Mouse (Mus musculus) layer of hippocampus, postnatal 14 days (tissue): ENCODE measurements at regions not wholly inside any gene's neighbourhood (a gene's known extent, or its start where the extent isn't known, plus 50 kb on each side); places are given as distances from the start of the nearest gene placed in this dataset.

Experiments
- DNase-seq, 2 experiments: peaks; one replicate each; pipeline ENCODE4 v3.0.0; 2021 to 2022; ENCODE audit warnings: low spot score in 2 of 2, mixed read lengths in 1 of 2

DNA sequence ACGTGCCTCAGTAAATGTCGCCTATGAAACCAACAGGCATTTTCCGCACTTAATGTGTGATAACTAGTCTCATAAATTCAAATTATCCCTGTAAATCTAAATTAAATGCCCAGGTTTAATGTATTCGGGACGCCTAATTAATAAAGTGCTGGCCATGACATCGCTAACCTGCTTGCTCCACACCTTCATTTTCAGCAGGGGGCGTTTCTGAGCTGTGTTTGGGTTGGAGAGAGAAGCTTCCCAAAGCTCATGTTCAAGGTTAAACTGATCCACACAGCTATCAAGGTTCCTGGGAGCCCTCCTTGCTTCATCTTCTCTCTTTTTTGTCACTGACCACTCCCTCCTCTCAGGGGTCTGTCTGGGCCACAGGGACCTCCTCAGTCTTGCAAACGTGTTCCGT lies 359.2 kb downstream of the Ptpru start:
- no peak for DNase-seq

DNA sequence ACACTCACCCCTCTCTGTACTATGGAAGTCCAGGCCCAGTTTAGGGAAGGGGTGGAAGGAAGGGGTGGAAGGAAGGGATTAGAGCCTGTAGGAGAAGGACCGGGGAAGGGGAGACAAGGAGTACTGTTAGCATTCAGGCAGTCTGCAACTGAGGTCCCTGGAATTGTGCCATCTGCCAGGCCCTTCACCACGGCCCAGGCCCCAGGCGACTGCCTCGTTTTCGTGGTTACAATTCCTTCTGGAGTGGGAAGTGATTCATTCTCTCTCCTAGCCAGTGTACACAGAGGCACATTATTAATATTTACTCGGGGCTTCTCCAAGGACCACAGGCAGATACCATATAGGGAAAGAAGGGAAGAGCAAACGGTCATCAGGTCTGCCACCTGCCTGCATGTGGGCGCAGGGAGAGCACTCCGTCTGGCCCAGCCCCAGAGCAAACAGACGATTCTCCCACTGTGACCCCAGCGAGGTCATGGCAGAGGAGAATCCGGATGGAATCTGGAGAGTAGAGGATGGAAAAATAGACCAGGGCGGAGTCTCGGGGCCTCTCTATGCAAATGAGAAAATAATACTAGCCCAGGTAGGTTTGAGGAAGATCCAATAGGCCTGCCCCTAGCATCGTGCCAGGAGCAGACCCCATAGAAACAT lies 354.0 kb downstream of the Ptpru start:
- DNase-seq = no peak

DNA sequence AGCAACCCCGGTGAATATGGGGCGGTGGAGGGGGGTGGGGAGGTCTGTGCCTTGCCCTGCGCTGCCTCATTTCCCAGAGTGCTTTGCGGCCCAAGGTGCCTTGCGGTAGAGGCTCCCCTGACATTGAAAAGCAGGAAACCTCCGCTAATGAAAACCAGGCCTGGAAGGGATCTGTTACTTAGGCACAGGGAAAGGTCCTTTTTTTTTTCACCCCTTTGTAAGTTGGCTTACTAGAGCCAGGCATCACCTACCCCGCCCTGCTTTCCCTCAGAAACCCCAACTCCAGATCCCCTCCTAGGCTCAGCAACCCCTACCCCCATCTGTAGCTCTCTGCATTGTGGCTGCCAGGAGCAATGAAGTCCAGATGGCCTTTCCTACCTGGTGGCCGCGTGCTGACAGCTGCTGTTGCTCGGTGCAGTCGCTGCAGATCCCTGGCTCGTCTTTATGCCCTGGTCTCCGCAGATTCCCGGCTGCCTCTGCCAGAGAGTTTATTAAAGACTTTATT lies 353.4 kb downstream of the Ptpru start:
- DNase-seq = no peak

DNA sequence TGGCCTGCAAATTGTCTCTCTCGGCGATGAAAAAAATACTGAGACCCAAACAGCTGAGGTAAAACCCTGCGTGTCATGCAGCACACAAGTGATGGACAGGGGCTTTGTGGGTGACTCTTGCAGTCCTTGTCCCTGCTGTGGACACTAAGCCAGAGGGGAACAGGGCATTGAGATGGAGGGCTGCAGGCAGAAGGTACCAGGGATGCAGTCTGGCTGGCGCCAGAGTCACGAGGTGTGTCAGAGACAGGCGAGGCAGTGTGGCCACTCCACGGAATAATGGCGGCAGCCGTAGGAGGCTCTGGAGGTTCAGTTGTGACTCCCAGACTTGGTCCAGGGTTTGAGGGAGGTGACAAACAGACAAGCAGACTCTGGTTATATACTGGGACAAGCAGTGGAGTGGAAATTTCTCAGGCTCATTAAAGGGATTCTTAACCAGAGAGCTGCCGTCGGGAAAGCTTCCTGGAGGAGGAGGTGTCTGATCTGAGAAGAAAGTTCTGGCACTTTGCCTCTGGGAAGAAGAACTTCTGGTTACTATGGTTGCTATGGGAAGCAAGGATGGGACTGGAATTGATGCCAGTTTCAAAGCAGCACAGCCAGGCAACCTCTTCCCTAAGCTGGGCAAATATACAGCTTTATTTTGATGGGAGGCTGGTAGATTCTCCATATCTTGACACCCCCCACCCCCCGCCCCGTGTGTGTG lies 352.8 kb downstream of the Ptpru start:
- DNase-seq = no peak

DNA sequence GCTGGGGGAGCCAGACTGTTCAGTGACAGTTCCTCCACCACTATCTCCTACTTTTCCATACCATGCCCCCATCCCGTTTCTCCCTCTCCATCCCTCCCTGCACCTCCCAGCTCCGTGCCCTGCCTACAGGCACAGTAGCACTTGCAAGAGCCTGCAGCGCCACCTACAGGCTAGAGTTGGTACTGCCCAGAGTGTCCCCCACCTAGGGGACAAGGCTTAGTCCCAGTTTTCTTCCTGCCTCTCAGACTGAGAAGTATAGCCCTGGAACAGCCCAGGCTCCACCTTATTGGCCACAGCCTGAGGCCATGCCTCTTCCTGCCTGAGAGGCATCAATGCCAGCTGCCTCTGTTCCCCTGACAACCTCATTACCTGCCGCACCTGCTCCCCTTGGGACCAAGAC lies 351.3 kb downstream of the Ptpru start:
- DNase-seq = peak; percentile 86 to 89

DNA sequence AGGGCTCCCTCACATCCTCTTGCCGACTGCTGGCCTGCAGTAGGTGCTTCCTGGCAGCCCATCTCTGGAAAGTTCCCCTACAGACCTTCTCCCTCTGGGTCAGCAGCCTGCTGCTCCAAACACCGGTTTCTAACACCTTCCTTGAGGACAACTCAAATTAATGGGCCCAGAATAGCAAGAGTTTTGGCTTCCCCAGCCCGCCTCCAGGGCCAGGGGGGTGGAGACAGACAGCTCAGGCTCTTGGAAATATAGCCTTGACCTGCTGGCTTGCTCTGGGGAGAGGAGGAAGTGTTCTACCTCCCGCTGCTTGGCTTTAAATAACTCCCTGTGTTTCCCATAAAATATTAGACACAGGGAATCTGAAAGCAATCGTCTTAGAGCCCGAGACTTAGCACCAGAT lies 349.8 kb downstream of the Ptpru start:
- DNase-seq = no peak

DNA sequence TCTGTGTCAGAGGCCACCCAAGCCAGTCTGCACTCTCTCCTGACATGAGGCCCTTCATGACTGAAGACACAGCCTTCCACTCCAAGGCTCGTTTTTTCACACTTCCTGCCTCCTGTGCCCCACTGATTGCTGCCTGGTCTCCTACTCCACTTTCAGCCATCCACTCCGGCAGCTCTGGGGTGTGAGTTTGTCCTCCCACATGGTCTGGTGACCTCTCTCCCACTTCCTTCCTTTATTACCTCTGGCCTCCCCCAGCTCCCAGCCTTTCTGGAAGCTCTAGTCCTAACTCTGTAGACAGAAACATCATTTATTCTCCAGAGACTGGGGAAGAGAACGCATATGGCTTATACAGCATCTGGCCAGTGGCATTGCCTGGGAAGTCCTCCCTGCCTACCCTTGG lies 349.0 kb downstream of the Ptpru start:
- no peak for DNase-seq

DNA sequence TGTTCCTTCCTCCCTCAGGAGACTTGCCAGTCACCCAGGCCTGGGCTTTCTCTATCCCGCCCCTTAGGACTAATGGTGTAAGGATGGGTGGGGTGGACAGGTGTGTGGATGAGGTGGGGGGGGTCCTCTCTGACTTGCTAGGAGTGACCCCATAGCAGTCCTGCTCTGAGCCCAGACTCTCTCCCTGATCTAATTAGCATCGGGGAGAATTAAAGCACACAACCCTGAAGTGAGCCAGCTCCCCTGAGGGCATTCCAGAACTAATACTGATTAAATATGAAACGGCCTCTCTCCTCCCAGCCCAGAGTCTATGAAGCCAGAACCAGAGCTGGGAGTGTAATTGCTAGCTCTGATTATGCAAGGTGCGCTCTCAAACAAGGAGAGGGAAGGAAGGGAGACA lies 346.1 kb downstream of the Ptpru start:
- no peak for DNase-seq

DNA sequence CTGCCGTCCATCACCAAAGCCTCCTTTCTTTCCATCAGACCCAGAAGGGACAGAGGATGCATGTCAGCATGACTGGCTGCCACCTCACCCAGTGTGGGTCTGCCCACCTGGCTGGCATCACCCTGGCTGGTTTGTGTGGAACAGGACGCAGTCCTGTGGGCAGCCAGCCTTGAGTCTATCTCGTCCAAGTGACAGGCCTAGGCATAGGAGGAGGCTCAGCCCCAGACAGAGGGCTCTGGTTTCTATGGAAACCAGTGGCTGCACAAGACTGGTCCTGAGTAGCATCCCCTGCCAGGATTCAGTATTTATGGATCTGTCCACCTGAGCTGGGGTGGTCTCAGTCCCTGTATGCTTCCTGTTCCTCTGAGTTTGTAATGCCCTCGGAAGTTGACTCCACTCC lies 344.4 kb downstream of the Ptpru start:
- DNase-seq = no peak

DNA sequence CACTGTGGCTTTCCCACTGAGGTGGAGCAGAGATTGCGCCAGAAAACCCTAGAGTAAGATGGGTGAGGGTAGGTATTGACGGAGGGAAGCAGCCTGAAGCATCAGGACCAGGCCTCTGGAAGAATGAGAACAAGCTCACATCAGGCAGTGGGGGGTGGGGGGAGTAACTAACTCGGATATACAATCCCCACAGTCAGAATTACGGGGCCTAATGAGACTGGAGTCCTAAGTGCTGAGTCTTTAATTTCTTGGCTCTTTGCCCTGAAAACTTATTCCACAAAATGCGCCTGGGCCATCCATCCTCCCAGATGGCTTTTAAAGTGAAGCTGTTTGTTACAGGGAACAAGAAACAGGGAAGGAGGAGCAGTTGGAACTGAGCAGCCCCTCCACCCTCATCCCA lies 341.2 kb downstream of the Ptpru start:
- DNase-seq = no peak

DNA sequence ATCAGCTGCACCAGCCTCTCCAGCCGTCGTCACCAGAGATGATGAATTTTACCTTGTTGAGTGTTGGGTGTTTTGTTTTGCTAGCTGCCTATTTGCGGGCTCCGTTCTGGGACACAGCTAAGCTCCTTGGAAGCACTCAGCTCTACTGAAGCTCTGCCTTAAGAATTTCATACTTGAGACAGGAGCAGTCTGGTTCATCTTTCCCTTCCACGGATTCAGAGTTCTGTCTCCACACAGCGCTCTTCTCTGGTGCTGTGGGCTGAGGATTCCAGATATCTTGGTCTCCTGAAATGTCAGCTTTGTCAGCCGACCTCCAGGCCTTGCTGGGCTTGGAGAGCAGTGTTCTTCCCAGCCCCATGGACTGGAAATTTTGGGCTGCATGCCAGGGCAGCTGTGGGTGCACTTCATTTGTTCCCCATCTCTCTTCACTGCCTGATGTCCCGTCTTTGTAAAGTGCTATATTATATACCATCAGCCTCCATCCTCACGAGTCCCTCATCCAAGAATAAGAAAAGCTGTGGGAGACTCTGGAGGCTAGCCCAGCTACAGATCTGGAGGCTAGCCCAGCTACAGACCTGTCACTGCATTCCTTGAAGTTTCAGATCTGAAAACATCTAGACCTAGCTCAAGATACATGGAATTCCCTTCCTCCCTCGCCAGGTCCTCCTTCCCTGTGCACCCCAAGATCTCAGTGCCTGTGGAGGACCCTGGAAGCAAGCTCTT lies 337.0 kb downstream of the Ptpru start:
- no peak for DNase-seq

DNA sequence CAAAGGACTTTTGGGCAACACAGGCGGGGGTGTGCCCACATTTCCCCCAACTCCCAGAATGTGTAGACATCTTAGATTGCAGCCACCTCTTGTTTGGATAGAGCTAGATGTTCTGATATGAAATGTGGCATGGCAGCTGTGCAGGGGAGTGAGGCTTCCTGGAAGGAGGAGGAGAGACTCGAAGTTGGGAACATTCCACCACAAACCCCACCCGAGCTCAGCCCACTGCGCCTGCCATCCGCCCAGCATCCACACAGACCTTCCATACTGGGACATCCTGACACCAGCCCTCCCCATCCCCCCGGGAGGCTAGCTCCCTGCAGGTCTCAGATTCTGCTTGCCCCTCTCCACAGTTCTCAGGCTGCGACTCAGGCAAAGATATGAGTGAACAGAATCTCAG lies 329.9 kb downstream of the Ptpru start:
- peak; percentile 24 to 49 for DNase-seq

DNA sequence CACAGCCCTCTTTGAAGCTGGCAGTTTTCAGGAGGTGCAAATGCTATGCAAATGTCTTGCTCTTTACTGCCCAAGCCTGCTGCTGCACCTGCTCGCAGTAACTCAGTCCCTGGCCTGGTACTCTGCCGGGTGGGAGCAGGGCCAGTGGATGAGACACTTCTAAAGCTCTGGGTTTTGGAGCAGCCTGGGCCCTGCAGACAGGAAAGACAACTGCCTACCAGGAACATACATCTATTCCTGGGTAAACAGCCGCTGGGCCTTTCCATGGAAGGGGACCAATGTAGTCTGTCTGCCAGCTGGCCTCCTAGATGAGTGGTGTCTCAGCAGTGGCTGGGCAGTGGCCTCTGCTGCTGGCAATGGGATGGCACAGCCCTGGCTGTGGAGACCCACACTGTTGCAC lies 326.5 kb downstream of the Ptpru start:
- peak in 1 of 2 experiments; percentile 48 for DNase-seq

DNA sequence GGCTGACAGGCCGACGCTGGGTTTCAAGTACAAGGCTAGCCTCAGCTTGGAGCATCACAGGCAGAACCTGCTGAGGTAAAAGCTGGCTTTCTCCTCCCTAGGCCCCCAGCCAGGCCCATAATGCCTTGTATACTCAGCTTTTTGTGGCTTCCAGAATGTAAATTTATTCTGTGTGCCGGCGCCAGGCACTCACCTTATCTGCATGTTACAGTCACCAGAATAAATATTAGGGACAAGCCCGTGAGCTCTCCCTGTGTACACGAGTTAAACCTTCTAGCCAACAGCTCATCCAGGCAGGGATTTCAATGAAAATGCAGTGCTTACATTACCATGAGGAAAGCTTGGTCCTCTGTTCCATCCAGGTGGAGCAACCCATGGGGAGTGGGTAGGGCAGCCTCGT lies 325.3 kb downstream of the Ptpru start:
- no peak for DNase-seq

DNA sequence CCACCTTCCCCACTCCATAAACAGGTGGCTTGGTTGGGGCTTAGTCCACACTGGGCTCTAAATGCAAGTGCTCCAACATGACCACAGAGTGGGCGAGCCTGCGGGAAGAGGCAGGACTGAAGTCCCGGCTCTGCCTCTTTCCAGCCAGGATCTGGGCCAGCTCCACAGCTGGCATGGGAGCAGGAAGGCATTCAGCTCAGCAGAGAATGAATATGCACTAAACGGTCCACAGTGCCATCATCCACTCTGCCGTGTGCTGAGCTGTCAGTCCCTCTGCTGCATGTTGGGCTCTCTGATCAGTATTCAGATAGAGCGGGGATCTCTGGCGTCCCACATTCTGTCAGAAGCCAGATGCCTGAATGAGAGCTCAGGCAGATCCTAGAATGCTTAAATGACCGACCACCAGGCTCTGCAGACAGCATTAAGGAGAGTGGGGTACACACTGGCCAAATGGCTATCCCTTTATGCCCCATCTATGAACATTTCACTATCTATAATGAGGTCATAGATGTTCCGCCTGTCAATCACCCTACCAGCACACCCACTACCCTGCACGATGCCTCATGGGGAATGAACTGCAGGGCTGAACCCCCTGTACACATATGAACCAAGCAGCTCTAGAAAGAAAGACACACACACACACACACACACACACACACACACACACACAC lies 317.3 kb downstream of the Ptpru start:
- DNase-seq = peak; percentile 33 to 42

DNA sequence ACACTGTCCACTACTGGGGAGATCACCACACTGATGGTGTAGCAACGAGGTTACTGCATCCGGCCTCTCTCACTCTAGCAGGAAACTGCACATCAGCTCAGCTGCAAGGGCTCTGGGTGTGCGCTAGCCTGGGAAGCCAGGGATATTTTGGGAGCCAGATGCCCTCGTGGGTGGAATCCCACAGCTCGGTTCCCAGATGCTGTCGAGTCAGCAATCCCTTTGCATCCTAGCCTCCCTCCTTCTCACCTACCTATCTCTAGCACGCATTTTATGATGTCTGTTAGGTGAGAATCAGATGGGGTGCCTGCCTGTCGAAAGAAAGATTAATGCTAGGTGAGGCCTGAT lies 316.8 kb downstream of the Ptpru start:
- DNase-seq = no peak

DNA sequence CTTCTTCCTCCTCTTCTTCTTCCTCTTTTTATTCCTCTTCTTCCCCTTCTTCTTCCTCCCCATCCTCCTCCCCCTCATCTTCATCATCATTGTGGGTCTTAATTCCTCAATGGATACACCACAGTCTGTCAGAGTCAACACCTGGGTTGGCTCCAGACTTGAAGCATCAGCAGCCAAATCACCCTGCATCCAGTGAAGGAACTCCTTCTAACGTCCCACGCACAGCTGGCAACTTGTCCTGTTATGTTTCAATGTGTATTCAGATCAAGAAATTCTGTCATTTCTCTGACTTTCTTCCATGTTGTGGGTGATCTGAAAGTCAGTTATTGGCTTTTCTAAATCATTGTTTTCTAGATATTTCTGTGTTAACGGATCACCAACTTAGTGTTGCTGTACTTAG lies 312.9 kb downstream of the Ptpru start:
- no peak for DNase-seq

DNA sequence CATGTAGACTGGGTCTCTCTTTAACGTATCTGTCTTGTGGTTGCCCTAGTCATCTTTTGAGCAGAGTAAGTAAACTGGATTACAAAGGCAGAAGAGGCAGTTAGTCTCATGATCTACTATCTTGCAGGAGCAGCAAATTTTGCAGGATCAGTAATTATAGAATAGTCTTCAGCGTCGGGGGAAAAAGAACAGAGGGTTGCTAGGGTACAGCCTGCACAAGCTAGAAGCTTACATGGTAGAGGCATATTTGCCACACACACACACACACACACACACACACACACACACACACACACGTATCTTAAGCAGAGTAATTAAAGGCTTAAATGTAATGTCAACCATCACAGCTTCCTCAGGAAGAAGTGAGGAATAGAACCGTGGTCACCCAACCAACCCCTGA lies 307.6 kb downstream of the Ptpru start:
- DNase-seq = no peak

DNA sequence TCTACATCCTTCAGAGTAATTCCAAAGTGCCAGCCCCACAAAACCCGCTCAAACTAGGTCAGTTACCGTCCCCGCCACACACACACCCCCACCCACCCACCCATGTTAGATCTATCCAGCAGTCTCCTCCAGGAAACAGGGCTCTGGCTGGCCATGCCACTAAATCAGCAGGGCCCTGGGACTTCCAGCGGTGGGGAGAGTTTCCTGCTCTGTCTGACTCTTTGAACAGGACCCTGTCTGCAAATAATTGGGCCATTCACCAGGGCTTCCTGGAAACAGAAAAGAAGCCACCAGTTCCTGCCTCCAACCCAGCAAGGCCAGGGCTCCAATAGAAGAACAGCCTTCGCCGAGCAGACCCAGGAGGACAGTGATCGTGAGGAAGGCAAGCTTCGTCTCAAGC lies 307.1 kb downstream of the Ptpru start:
- DNase-seq = no peak

DNA sequence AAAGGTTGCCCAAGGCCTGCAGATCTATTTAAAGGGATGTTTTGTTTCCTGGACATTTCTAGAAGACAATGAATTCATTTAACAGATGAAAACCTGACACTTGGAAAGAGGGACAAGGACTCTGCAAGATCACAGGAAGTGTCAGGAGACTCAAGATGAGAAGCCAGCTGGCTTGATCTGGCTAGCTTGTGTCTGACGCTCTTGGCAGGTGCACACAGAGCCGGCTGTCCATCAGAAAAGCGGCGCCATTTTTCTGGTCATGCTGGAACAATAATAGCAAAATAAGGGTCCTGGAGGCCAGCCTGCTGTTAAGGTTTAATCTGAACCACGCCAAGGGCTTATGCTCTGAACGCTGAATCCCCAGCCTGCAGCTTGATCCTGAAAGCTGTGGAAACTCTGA lies 303.3 kb downstream of the Ptpru start:
- DNase-seq = peak in 1 of 2 experiments; percentile 24

DNA sequence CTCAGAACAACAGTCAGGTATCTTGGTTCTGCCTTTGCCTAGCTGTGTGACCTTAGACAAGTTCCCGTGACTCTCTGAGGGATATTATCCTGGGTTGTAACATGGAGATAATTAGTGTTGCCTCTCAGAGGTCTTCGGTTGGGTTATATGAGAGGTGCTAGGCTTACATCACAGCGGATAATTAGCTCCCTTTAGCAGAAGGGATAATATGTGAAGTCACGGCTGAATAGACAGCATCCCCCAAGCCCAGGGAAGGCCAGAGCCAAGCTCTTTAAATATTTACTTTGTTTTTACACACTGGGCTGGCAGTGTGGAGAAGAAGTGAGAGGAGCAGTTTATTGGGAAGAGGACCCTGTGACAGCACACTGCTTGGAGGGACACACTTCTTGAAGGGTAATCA lies 299.9 kb downstream of the Ptpru start:
- DNase-seq = no peak
